Mouse (Mus musculus): Measurements from ENCODE around the gene Inpp5k. TPM values are rescaled to one million over a fixed set of nuclear protein-coding genes. Genes with fewer than 3 reads are reported as not detected.

Gene Inpp5k
- polyA plus RNA-seq, 1 experiment from 2014 or later = 23.2 TPM

DNA sequence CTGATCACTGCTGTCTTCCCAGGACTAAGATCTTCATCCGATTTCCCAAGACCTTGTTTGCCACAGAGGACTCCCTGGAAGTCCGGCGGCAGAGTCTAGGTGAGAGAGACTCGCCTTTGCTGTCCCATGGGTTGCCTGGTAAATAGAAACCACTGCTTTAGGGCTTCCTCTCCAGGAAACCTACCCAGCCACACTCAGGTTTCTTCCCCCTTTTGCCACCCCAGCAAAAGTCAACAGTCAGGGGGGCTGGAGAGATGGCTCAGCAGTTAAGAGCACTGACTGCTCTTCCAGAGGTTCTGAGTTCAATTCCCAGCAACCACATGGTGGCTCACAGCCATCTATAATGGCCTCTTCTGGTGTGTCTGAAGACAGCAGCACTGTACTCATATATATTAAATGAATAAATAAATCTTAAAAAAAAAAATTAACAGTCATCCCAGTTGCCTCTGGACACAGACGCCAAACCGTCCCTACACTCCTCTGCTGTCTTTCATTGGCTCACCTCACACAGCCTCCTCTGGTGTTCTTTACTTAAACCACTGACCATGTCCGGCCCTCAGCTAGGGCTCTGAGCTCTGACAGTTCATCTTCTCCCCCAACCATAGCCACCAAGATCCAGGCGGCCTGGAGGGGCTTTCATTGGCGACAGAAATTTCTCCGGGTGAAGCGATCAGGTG lies 38.5 kb downstream of the Inpp5k start:
- Histone ChIP-seq H3K4me1 (no peaks in the 10 kb centered on the region), H3K9ac (no peak overlapping the region), H3K27ac (no peak overlapping the region), H3K36me3 (peaks cover 91% of the 10 kb centered on the region), H3K27me3 (no peaks in the 10 kb centered on the region), H3K4me3 (no peak overlapping the region), H3K9me3 (no peaks in the 10 kb centered on the region), H3K4me2 (no peak overlapping the region)
- WGBS = 85% methylated on average over 11 of the region's 11 CpGs
- ATAC-seq (ENCODE audit: insufficient number of reproducible peaks, insufficient read depth, low FRiP score, low TSS enrichment, low read depth) = no peak

DNA sequence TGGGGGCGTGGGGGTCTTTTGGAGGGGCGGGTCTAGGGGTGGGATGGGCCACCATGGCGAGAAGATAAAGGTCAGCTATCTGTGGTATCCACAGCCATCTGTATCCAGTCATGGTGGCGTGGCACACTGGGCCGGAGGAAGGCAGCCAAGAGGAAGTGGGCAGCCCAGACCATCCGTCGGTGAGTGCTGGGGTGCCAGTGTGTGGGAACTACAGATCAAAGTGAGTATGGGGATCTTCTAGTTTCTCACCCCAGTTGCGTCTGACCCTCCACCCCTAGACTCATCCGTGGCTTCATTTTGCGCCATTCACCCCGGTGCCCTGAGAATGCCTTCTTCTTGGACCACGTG lies 39.0 kb downstream of the Inpp5k start:
- Histone ChIP-seq H3K4me3 (no peak overlapping the region), H3K27me3 (no peaks in the 10 kb centered on the region), H3K27ac (no peak overlapping the region), H3K4me2 (no peak overlapping the region), H3K9me3 (no peaks in the 10 kb centered on the region), H3K36me3 (peaks cover 89% of the 10 kb centered on the region), H3K9ac (no peak overlapping the region), H3K4me1 (no peaks in the 10 kb centered on the region)
- ATAC-seq (ENCODE audit: insufficient number of reproducible peaks, insufficient read depth, low FRiP score, low TSS enrichment, low read depth) = no peak
- WGBS = 91% methylated on average over 12 of the region's 12 CpGs

DNA sequence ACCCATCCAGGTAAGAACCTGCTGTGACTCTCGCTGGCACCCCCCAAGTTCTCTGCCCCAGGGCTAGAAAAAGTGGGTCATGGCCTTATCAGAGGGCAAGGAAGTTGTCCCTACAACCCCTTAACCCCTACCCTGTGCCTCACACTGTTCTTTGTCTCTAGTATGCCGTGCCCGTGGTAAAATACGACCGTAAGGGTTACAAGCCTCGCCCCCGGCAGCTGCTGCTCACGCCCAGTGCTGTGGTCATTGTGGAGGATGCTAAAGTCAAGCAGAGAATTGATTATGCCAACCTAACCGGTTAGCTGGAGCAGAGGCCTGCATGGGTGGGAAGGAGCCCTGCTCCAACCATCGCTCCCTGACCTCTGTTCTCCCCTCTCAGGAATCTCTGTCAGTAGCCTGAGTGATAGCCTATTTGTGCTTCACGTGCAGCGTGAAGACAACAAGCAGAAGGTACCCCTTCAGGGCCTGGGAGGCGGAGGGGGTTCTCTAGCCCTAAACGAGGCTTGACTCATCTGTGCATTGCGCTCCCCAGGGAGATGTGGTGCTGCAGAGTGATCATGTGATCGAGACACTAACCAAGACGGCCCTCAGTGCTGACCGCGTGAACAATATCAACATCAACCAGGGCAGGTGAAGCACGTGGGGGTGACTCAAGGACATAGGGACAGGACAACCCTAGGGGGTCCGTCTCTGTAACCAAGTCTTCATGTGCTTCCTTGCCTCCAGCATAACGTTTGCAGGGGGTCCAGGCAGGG lies 40.8 kb downstream of the Inpp5k start:
- Histone ChIP-seq H3K4me1 (no peaks in the 10 kb centered on the region), H3K9me3 (no peaks in the 10 kb centered on the region), H3K27me3 (no peaks in the 10 kb centered on the region), H3K4me2 (no peak overlapping the region), H3K4me3 (no peak overlapping the region), H3K9ac (no peak overlapping the region), H3K27ac (no peak overlapping the region), H3K36me3 (peaks cover 72% of the 10 kb centered on the region)
- ATAC-seq (ENCODE audit: insufficient number of reproducible peaks, insufficient read depth, low FRiP score, low TSS enrichment, low read depth) = no peak
- WGBS = 90% methylated on average over 22 of the region's 22 CpGs

DNA sequence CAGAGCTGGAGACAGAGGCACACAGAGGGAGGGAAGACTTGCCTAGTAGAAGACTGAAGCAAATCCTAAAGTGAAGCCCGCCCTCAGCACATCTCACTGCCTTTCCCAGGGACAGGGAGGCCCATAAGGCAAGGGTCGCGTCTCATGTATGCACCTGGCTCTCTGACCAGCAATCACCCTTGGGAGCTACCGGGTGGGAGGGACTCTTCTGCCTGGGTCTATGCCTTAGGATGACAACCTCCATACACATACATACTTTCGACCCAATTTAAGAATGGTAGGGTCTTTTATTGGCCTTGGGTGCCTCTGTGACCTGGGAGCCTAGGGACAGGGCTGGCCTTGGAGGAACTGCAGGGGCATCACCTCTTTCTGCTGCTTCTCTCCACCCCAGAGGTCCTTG lies 42.6 kb downstream of the Inpp5k start:
- 92% methylated on average over 5 of the region's 5 CpGs for WGBS
- peaks cover under 1% of the 10 kb centered on the region; the same call in 1 of the 2 replicates for H3K4me1 ChIP-seq
- H3K9ac ChIP-seq = no peak overlapping the region
- H3K27ac ChIP-seq = no peak overlapping the region
- peaks cover 55% of the 10 kb centered on the region for H3K36me3 ChIP-seq
- ATAC-seq (ENCODE audit: insufficient number of reproducible peaks, insufficient read depth, low FRiP score, low TSS enrichment, low read depth) = no peak
- no peak overlapping the region for H3K4me2 ChIP-seq
- no peak overlapping the region for H3K4me3 ChIP-seq
- no peaks in the 10 kb centered on the region for H3K9me3 ChIP-seq
- no peaks in the 10 kb centered on the region for H3K27me3 ChIP-seq

DNA sequence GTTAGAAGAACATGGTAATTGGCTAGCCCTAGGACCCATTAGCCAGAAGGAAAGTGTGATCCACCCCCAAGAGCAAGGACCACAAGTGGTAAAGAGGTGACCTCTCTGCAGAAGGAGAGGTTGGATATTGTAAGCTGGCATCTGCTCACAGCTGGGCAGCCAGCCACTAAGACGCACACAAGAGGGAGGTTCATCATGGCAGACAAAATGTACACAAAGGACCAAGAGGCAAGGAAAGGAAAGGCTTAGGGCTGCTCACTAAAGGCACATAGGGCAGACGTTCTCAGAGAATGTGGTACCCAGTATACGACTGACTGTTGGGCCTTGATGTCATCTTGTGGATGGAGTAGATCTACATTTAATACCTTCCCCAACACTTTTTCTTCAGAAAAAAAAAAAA lies 44.1 kb downstream of the Inpp5k start:
- no peak overlapping the region for H3K27ac ChIP-seq
- H3K27me3 ChIP-seq = no peaks in the 10 kb centered on the region
- peaks cover 4% of the 10 kb centered on the region for H3K4me1 ChIP-seq
- no peaks in the 10 kb centered on the region for H3K9me3 ChIP-seq
- H3K4me2 ChIP-seq = no peak overlapping the region
- peaks cover 41% of the 10 kb centered on the region for H3K36me3 ChIP-seq
- no peak overlapping the region for H3K9ac ChIP-seq
- H3K4me3 ChIP-seq = no peak overlapping the region
- ATAC-seq (ENCODE audit: insufficient number of reproducible peaks, insufficient read depth, low FRiP score, low TSS enrichment, low read depth) = no peak
- 82% methylated on average over 3 of the region's 3 CpGs for WGBS

DNA sequence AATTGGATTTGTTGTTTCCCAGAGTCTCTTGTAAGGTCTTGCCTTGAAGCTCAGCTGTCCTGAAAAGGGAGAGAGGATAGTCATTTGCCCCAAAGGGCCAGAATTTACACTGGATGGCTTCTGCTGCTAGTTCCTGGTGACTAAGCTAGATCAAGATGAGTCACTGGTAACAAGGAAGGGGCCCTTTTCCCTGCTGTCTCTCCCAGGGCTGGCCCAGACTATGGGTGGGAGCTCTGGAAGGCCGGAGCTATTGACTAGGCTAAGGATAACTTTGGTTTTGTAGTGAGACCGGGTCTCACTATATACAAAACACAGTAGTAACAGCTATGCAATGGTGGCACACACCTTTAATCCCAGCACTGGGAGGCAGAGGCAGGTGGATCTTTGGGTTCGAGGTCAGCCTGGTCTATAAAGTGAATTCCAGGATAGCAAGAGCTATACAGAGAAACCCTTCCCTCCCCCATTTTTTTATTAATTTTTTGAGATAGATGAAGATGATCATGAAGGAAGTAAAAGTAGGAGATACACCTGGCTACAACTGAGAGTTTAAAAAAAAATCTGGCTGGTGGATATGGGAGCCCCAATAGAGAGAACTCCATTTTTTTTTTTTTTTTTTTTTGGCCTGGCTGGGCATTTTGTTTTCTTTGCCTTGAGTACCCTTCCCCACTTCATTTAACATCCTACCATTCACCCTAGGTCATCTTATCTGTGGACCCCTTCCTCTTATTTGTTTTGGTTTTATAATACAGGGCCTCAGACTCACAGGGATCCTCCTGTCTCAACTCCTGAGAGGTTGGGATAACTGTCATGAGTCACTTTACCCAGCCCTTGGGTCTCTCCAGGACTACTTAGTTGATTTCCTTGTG lies 47.3 kb downstream of the Inpp5k start:
- Histone ChIP-seq H3K4me1 (peaks cover 16% of the 10 kb centered on the region), H3K9ac (peak overlapping the region; percentile 95; the same call in 1 of the 2 replicates), H3K4me2 (peak overlapping the region; percentile 71), H3K27ac (no peak overlapping the region), H3K36me3 (peaks cover 15% of the 10 kb centered on the region), H3K27me3 (no peaks in the 10 kb centered on the region), H3K9me3 (no peaks in the 10 kb centered on the region), H3K4me3 (peak overlapping the region; percentile 99)
- no peak for ATAC-seq (ENCODE audit: insufficient number of reproducible peaks, insufficient read depth, low FRiP score, low TSS enrichment, low read depth)
- 93% methylated on average over 3 of the region's 3 CpGs for WGBS

DNA sequence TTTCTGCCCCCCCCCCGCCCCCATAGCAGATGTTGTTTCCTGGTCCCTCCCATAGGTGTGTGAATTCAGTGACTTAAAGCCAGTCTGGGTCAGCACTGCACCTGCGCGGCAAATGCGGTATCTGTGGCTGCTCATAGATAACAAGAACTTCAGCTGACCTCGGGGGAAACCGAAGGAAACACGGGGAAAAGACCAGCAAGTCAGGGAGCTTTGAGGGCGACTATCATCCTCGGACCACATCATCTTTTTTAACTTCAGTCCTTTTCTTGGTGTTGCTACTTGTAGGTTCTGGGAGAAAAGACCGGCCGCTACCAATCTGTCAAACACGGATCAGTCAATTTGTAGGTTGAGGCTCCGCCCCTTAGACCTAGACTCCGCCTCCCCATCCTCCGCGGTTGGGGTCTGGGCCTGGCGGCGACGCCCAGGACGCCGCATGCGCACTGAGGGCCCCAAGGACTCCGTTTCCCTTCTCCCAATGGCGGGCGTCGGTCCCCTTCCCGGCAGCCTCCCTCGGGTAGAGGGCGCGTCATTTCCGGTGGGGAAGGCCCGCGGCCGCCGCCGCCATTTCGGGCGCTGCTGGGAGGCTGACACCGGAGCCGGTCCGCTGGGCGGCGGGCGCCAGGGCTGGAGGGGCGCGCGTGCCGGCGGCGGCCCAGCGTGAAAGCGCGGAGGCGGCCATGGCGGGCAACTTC lies 48.1 kb downstream of the Inpp5k start, which contains the start of gene Crk:
Gene Crk, plus strand, starts transcription at position 513 of the 692 bp plus-strand sequence.
- H3K9me3 ChIP-seq = no peaks in the 10 kb centered on the region
- peak within 1 kb of the TSS; percentile 95 for H3K27ac ChIP-seq
- under 1% methylated on average over 55 of the region's 55 CpGs for WGBS
- H3K4me2 ChIP-seq = peak within 1 kb of the TSS; percentile 71
- H3K4me1 ChIP-seq = peaks cover 16% of the 10 kb centered on the region
- peak within 1 kb of the TSS; percentile 99 for H3K4me3 ChIP-seq
- peaks cover 15% of the 10 kb centered on the region for H3K36me3 ChIP-seq
- ATAC-seq (ENCODE audit: insufficient number of reproducible peaks, insufficient read depth, low FRiP score, low TSS enrichment, low read depth) = peak; percentile 96
- no peaks in the 10 kb centered on the region for H3K27me3 ChIP-seq
- H3K9ac ChIP-seq = peak within 1 kb of the TSS; percentile 95

DNA sequence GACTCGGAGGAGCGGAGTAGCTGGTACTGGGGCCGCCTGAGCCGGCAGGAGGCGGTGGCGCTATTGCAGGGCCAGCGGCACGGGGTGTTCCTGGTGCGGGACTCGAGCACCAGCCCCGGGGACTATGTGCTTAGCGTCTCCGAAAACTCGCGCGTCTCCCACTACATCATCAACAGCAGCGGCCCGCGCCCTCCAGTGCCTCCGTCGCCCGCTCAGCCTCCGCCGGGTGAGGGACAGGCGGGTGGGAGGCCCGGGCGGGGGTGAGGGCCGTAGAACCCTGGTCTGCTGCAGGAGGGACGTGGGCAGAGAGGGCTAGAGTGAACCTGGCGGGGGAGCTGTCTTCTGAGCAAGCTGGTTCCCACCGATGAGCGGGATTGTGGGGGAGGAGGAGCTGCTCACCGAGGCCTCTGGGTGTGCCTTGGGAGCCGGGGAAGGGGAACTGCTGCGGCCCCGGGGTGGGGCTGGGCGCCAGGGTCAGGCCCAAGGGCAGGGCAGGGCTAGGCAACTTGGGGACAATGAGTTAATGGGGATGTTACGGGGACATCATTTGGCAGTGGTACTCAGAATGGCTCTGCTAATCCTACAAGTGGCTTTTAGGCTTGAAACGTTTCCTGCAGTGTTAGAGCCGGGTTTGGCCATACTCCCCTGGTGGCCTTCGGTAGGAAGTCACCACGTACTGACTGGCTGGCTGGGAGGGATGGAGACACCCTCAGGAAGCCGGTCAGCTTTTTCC lies 48.8 kb downstream of the Inpp5k start:
- Histone ChIP-seq H3K36me3 (peaks cover 18% of the 10 kb centered on the region), H3K4me1 (peaks cover 16% of the 10 kb centered on the region), H3K27me3 (no peaks in the 10 kb centered on the region), H3K9ac (peak overlapping the region; percentile 95), H3K27ac (peak overlapping the region; percentile 95), H3K4me3 (peak overlapping the region; percentile 99), H3K4me2 (peak overlapping the region; percentile 71), H3K9me3 (no peaks in the 10 kb centered on the region; the same call in 1 of the 2 replicates)
- ATAC-seq (ENCODE audit: insufficient number of reproducible peaks, insufficient read depth, low FRiP score, low TSS enrichment, low read depth) = peak; percentile 68
- WGBS = under 1% methylated on average over 43 of the region's 43 CpGs

DNA sequence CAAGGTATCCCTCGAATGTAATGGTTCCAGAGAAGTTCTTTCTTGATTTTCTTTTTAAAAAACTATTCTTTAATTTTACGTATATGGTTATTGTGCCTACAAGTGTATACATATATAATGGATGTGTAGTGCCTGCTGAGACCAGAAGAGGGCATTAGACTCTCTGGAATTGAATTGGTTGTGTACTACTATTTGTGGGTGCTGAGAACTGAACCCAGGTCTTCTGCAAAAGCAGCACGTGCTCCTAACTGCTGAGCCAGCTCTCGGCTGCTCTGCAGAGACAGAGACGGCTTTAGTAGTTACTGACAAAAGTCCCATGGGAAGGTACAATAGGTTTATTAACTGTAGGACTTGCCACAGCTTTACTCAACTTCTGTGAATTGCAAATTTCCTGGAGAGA lies 53.7 kb downstream of the Inpp5k start:
- H3K27ac ChIP-seq = no peak overlapping the region
- no peak for ATAC-seq (ENCODE audit: insufficient number of reproducible peaks, insufficient read depth, low FRiP score, low TSS enrichment, low read depth)
- no peaks in the 10 kb centered on the region; the same call in 1 of the 2 replicates for H3K9me3 ChIP-seq
- WGBS = 93% methylated on average over 5 of the region's 5 CpGs
- no peak overlapping the region for H3K4me3 ChIP-seq
- no peaks in the 10 kb centered on the region for H3K27me3 ChIP-seq
- no peak overlapping the region for H3K9ac ChIP-seq
- H3K4me1 ChIP-seq = peaks cover 22% of the 10 kb centered on the region
- H3K4me2 ChIP-seq = no peak overlapping the region
- H3K36me3 ChIP-seq = peaks cover 18% of the 10 kb centered on the region

DNA sequence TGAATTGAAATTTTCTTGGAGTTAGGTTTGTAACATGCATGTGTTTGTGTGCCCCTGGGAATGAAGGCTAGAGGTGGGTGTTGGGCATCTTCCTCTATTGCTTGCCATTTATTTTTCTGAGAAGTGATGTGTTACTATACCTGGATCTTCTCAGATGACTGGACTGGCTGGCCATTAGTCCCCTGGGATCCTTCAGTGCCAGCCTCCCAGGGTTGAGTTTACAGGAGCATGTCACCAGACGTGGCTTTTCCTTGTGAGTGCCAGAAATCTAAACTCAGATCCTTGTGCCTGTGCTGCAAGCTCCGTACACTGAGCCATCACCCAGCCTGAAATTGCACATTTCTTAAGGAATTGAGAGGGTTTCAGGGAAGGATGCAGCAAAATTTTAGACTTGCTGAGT lies 54.2 kb downstream of the Inpp5k start:
- 74% methylated on average over 2 of the region's 2 CpGs for WGBS
- Histone ChIP-seq H3K4me2 (no peak overlapping the region), H3K4me3 (no peak overlapping the region), H3K9ac (no peak overlapping the region), H3K9me3 (no peaks in the 10 kb centered on the region; the same call in 1 of the 2 replicates), H3K4me1 (peaks cover 21% of the 10 kb centered on the region), H3K27ac (no peak overlapping the region), H3K36me3 (peaks cover 18% of the 10 kb centered on the region), H3K27me3 (no peaks in the 10 kb centered on the region)
- ATAC-seq (ENCODE audit: insufficient number of reproducible peaks, insufficient read depth, low FRiP score, low TSS enrichment, low read depth) = no peak
